Mouse (Mus musculus): ENCODE measurements around the gene Zeb2. TPM values are rescaled to one million over a fixed set of nuclear protein-coding genes. Genes with fewer than 3 reads are reported as not detected.

Gene Zeb2
- 10 to 100 TPM; 57.4 to 60.3 TPM for total RNA-seq (2021)

DNA sequence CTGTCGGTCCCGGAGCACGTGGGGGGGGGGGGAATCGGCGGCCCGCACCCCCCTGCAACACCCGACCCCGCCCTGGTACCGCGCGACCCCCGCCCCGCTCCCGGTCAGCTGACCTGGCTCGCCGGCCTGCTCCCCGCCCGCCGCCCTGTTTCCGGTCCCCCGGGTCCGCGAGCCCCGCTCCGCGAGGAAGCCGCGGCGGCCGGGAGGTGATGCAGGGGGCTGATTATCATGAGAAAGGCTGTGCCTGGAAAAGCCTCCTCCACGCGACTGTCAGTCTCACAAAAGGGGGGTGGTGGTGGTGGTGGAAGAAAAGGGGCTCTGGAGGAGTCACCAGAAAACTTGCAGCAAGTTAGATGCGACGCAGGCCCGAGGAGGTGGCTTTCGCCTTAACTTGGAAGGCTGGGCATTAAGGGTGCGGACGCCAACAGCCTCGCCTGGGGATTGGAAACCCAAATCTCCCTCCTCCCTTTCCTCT, at the start of gene Zeb2:
TSS of gene Zeb2 (minus strand) at position 309 of the 475 bp plus-strand sequence.
- DNase-seq (ENCODE audit: low spot score), result peak; percentile 66
- intact Hi-C loops (cut with DNase I), result loop anchor here (2.0 to 10.0 kb wide), 4 partner anchors 125 to 1325 kb away; no protein-coding TSS in a partner anchor

DNA sequence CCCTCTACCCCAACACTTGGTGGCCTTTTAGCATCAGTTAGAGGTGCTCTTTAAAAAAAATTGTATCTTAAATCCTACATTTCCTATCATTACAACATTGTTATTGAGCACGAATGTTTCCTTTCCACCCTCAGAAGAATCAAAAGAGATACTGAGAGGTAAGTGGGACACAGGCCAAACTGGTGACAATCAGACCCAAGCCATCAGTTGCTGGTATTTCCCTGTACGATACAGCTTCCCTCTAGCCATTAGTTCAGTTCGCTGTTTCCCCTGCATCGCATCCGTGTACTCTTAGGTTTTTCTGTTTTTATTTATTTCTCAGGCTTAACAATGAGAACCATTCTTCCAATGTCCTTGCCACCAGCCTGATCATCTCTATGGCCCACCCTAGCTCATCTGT, 41.6 kb upstream of the Zeb2 start:
- intact Hi-C loops (cut with DNase I), result no loop called here
- no peak for DNase-seq (ENCODE audit: low spot score)

DNA sequence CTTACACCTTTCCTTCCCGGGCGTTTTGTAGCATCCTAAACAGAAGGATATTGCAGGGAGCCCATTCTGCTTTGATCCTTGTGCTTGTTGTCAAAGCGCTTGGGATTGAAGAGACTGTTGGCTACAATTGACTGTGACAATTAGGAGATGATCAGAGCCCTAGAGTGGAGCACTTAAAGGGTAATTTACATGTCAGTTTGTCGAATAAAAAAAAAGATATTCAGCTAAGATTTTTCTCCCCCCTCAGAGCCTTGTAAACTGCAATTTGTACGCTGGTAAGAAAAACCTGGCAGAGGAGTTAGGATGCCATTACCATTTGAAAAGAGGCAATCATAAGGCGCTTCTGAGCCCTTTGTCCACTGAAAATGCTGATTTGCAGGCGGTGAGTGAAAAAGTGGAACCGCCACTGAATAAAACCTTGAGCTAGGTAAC, 41.2 kb upstream of the Zeb2 start:
- intact Hi-C loops (cut with DNase I), result no loop called here
- no peak for DNase-seq (ENCODE audit: low spot score)

DNA sequence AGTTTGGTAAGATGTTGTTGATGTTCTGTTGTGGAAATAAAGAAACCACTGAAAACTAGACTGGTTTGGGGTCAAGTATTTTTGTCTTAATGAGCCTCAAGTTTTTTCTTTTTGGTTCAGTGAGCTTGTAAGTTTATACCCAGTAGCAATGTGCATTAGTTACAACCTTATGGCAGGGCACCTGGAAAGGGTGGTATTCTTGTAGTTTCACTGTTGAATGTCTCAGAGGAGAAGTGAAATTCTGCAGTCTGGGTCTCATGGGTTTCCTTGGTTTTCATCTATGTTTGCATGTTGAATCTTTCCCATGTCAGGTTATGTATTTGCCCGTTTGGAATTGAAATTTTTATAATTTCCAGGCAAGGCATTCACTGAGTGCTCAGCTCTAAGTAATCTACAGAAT, 36.1 kb upstream of the Zeb2 start:
- intact Hi-C loops (cut with DNase I), result no loop called here
- DNase-seq (ENCODE audit: low spot score), result no peak

- DNase-seq (ENCODE audit: low spot score), result no peak
- intact Hi-C loops (cut with DNase I), result no loop called here
Observed at GRCm38 (mm10) chr2:45143162-45143561, 26.0 kb upstream of the Zeb2 start.

GRCm38 (mm10) chr2:45138906-45139305, 21.7 kb upstream of the Zeb2 start:
- intact Hi-C loops (cut with DNase I), result no loop called here

DNA sequence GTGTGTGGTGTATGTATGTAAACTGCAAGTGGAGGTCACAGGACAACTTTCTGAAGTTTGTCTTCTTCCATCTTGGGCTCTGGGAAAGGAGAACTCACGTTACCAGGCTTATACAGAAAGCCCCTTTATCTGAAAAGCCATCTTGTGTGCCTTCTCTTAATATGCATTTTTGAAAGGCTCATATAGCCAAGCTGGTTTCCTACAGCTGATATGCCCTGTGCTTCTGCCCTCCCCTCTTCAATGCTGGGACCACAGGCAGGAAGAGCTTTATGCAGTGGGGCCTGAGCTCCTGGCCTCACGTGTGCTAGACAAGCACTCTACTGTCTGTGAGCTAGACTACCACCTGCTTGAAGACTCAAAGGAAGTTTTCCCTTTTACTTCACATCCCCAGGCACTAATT, 19.6 kb upstream of the Zeb2 start:
- intact Hi-C loops (cut with DNase I), result no loop called here
- no peak for DNase-seq (ENCODE audit: low spot score)

More at GRCm38 (mm10) chr2:45138906-45139305, 21.7 kb upstream of the Zeb2 start:
- no peak for DNase-seq (ENCODE audit: low spot score)

DNA sequence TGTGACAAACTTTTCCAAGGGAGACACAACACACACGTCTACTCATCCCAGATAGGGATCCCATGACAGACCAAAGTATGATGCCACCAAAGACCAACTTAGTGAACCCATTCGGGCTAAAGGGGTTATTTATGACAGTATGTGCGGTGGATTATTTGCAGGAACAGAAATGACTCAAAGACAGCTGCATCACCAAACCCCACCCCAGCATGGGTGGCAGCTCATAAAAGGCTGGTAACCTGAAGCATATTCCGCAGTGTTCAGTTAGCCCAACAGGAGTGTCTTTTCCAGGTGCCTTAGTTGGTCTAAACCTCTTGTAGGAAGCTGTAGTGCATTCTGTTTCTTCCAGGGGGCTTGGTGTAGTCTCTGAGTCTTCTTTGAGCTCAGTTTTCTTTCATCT, 16.0 kb upstream of the Zeb2 start:
- intact Hi-C loops (cut with DNase I), result no loop called here
- DNase-seq (ENCODE audit: low spot score), result no peak

DNA sequence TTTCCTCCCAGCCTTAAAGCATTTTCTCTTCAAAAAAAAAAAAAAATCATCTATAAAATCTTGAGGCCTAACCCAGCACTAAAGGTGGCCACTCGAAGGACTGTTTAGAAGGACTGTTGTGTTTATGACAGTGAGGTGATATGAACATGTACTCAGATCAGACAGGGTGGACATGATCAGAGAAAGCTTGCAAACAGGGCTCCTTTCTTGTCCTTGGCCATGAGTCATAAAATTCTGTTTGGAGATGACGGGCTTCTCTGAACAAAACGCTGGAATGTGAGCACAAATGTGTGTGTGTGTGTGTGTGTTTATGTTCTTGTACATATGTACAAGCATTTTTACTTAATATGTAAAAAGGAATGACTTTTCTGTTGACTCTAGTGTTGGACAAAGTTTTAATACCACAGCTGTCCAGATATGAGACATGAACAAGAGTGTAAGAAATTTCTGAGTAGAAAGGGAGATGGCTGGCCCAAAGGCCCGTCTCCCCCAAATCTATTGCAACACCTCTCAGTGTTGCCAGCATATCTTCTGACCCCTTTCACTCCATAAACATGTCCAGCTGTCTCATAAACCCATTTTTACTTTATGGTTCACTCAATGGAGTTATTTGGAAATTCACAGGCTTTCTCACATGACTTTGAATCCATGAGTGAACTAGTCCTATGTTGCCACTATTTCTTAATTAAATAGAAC, 13.4 kb upstream of the Zeb2 start:
- intact Hi-C loops (cut with DNase I), result no loop called here
- no peak for DNase-seq (ENCODE audit: low spot score)

GRCm38 (mm10) chr2:45129556-45129955, 12.4 kb upstream of the Zeb2 start:
- intact Hi-C loops (cut with DNase I), result no loop called here

GRCm38 (mm10) chr2:45128696-45129095, 11.5 kb upstream of the Zeb2 start:
- no peak for DNase-seq (ENCODE audit: low spot score)
- intact Hi-C loops (cut with DNase I), result no loop called here

More at GRCm38 (mm10) chr2:45129556-45129955, 12.4 kb upstream of the Zeb2 start:
- DNase-seq (ENCODE audit: low spot score), result no peak

DNA sequence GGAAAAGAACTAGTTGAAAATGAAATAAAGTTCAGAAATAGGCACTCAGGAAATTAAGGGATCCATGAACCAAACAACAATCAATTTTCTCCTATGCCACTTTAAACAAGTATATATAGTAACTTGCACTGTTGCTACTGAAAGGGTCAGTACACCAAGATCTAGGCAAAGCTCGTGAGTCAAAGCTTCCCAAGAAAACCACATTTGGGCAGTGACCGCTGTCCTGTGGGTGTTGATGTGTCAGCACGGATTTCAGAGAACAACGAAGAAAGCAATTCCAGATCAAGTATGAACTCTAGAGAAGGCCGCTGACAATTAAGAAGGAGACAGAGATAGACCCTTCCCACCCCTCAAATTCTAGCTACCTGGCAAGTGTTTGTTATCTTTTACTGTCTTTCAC, 9.2 kb upstream of the Zeb2 start:
- DNase-seq (ENCODE audit: low spot score), result no peak
- intact Hi-C loops (cut with DNase I), result no loop called here

DNA sequence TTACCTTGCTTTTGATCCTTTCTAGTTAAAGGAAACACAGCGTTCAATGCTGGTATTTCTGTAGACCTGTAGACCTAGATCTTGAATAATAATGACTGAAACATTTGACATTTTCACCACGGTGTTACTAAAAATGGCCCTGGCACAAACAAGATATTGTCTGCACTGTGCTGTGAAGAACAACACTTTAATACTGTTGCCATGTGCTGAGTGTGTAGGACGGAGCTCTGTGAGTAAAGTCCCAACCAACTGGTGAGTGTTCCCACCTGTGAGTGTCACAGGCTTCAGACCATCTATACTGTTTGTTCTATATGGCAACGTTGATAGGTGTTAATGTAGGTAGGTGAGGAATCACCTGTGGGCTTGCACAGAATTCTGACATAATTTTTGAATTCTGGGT, 8.0 kb upstream of the Zeb2 start:
- no peak for DNase-seq (ENCODE audit: low spot score)
- intact Hi-C loops (cut with DNase I), result no loop called here

DNA sequence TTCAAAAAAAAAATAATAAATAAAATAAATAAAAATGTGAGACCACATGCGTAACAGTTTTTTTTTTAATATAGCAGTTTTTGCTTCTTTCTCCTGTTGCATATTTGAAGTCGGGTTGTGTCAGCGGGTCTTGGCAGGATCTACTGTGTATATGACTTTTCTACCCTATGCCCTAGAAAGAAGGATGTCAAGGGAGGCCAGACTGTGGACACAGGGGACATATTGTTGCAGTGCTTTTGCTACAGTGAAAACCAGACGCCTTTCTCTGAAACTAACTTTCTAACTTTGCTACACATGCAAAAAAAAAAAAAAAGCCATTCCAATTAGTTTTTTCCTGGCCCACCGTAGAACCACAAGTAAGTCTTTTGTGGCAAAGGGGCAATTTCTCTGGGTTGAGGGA, 6.3 kb upstream of the Zeb2 start:
- intact Hi-C loops (cut with DNase I), result no loop called here

DNA sequence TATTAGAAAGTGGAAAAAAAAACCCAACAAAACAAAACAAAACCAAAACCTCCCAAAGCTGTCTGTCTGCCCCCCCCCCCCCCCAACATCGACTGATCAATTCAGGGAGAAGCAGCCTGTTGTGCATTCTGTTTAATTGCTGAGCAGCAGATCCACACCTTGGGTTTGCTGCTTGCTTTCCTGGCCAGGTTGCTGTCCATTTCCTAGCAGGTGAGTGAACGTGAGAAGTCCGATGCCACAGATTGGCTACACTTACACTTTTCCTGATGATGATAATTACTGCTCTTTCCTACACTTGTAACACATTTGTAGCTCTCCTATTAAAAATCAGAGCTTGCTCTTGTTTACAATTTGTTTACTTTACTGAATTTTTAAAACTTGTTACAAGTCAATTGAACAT, 926 bp upstream of the Zeb2 start:
- intact Hi-C loops (cut with DNase I), result loop anchor here (5.0 to 10.0 kb wide), 3 partner anchors 124 to 1324 kb away; no protein-coding TSS in a partner anchor
- no peak for DNase-seq (ENCODE audit: low spot score)

More for the DNA sequence above, 6.3 kb upstream of the Zeb2 start:
- no peak for DNase-seq (ENCODE audit: low spot score)

DNA sequence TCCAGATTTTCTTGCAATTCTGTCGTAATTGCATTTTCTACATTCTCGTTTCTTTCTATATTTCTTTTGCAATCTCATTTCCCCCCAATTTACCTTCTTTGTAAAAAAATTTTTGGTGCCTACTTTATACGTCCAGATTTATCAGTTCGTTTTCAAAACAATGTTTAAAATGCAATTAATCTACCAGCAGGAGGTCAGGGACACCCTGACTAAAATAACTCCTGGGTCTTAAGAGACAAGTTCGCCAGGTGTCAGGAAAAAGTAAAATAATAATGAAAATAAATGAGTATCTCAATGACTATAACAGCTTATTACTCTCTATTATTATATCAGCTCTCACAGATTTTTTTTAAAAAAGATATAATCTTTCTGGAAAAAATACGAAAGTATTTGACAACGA, 397 bp upstream of the Zeb2 start:
- intact Hi-C loops (cut with DNase I), result loop anchor here (2.0 to 10.0 kb wide), 4 partner anchors 125 to 1325 kb away; no protein-coding TSS in a partner anchor
- DNase-seq (ENCODE audit: low spot score), result no peak

GRCm38 (mm10) chr2:45116531-45117024, 617 bp downstream of the Zeb2 start:
- intact Hi-C loops (cut with DNase I), result loop anchor here (2.0 to 10.0 kb wide), 4 partner anchors 126 to 1326 kb away; no protein-coding TSS in a partner anchor
- no peak for DNase-seq (ENCODE audit: low spot score)

DNA sequence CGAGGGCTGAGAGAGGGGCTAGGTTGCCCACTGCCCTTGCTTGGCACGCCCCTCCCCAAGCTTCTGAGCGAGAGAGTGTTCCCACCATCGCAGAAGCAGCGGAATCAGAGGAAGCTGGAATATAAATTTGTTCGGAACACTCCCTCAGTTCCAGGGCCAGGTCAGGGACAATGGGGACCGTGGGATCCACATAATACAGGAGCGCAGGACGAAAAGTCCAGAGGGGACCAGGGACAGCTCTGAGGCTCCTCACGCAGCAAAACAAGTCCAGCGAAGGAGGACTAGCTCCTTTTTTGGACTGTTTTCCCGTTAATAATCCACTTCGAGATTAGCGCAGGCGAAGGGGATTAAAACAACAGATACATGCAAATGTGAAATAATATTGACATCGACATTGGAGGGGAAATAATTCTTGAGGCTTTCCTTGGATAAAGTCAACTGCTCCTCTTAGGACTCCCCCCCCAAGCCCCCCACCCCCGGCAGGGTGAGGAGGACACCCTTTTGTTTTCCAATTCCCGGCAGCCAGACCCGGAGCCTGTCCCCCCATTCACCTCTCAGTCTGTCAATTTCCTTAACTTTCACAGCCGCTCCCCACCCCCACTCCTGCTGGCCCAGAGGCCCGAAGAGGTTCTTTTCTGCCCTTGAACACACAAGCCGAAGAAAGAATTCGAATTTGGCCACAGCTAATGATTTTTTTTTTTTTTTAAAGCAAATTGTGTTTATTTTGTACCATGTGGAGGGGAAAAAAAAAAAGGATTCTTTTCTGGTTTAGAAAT, 1.3 kb downstream of the Zeb2 start:
- intact Hi-C loops (cut with DNase I), result loop anchor here (2.0 to 10.0 kb wide), 4 partner anchors 126 to 1326 kb away; no protein-coding TSS in a partner anchor
- DNase-seq (ENCODE audit: low spot score), result peak; percentile 31

- intact Hi-C loops (cut with DNase I), result loop anchor here (5.0 to 10.0 kb wide), 3 partner anchors 127 to 1327 kb away; no protein-coding TSS in a partner anchor
- no peak for DNase-seq (ENCODE audit: low spot score)
Observed at GRCm38 (mm10) chr2:45115211-45115610, 2.0 kb downstream of the Zeb2 start.

DNA sequence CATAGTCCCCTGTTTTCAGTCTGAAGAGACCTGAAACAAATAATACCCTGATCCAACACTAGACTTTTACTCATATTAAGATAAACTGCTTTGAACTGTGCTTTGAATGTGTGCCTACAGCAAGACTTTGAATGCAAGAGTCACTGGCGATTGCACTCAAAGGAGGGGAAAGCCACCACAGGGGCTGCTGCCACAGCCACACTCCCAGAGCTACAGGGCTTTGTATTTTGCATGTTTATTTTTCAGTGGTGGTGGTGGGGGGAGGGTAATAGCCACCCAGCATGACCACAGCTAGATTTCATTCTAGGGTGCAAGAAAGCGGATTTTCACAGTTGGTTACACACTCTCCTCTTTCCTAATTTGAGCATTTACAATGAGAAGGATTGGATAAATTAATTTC, 2.6 kb downstream of the Zeb2 start:
- intact Hi-C loops (cut with DNase I), result loop anchor here (5.0 to 10.0 kb wide), 2 partner anchors 187 to 550 kb away; partner anchors contain the start of gene Gtdc1
- DNase-seq (ENCODE audit: low spot score), result no peak
